Mouse (Mus musculus): ENCODE data around the gene Thbd. TPM values are rescaled to one million over a fixed set of nuclear protein-coding genes. Genes with fewer than 3 reads are reported as not detected.

Gene Thbd
- total and polyA plus RNA-seq, 3 experiments = not detected

DNA sequence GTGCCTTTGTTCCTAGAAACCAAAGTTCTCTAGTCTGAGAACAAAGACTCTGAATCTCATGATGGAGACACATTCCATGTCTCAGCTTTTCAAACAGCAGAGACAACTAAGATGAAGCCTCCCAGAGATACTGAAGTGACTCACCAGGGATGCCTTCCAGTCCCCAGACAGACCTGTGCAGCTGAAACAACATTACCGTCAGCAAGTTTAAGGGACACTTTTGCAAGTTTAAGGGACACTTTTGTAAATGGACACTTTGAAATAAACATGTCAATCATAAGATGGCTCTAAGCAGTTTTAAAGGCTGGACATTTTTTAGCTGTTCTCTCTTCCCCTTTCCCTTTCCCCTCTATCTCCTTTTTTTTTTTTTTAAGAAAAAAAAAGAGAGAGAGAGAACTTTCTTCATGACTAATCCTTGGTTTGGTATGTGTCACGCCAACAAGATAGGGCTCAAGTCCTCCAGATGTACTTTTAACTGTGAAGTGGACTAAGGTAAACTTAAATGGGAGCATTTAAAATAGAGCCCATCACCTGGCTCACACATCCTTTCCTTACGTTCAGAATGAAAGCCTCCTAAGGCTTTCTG lies 31.8 kb upstream of the Thbd start:
- no peak overlapping the region for H3K9ac ChIP-seq (ENCODE audit: insufficient read depth, low read depth)
- TF ChIP-seq ZC3H11A (IDR thresholded peaks at IDR 0.05; ENCODE audit: low read depth, low read length) (no peak), ZNF384 (IDR thresholded peaks at IDR 0.05; ENCODE audit: low read depth, low read length) (peak; percentile 95), IRF4 (IDR thresholded peaks at IDR 0.05; ENCODE audit: low read depth, low read length) (0 out of 2 replicates have a peak, but pooled peaks have one; percentile 11), EP300 (IDR thresholded peaks at IDR 0.05; ENCODE audit: low read length) (0 out of 2 replicates have a peak, but pooled peaks have one; percentile 51)
- dilution Hi-C loops (cut with MboI; ENCODE audit: extremely low pct_ligation_motif_present, extremely low pct_unique_long_range_greater_than_20kb, low sequenced_read_pairs) = no loop called here
- H3K27me3 ChIP-seq (replicated peaks) = no peaks in the 10 kb centered on the region
- H3K4me1 ChIP-seq (ENCODE audit: control insufficient read depth in 1 of 2, insufficient read depth in 2 of 2) = peaks cover 0 to 27% of the 10 kb centered on the region in 2 experiments; a peak in 2 of 4 replicates
- H3K36me3 ChIP-seq (replicated peaks in 1 of 2; ENCODE audit: control insufficient read depth in 1 of 2, insufficient read depth in 1 of 2, low read length in 1 of 2) = no peaks in the 10 kb centered on the region
- no peak overlapping the region for H3K4me3 ChIP-seq (replicated peaks in 1 of 3; ENCODE audit: low read depth in 2 of 3, low read length in 2 of 3, poor library complexity in 1 of 3)
- H3K79me2 ChIP-seq (replicated peaks; ENCODE audit: control insufficient read depth, extremely low read depth, insufficient read depth, poor library complexity, severe bottlenecking) = no peaks in the 10 kb centered on the region
- H3K9me3 ChIP-seq (replicated peaks; ENCODE audit: low read length) = no peaks in the 10 kb centered on the region
- peak overlapping the region; percentile 12; the same call in 1 of the 2 replicates for H3K4me2 ChIP-seq (ENCODE audit: insufficient read depth, low read depth, poor library complexity, severe bottlenecking)
- peak; percentile 35 for DNase-seq (ENCODE audit: extremely low read depth)
- no peak overlapping the region for H3K27ac ChIP-seq (ENCODE audit: insufficient read depth, low read depth)
- in situ Hi-C loops (cut with MboI; ENCODE audit: low pct_ligation_motif_present, low pct_unique_long_range_greater_than_20kb, low sequenced_read_pairs) = loop anchor here (10.0 kb wide), 1 partner anchor 55 kb away; no protein-coding TSS in a partner anchor

DNA sequence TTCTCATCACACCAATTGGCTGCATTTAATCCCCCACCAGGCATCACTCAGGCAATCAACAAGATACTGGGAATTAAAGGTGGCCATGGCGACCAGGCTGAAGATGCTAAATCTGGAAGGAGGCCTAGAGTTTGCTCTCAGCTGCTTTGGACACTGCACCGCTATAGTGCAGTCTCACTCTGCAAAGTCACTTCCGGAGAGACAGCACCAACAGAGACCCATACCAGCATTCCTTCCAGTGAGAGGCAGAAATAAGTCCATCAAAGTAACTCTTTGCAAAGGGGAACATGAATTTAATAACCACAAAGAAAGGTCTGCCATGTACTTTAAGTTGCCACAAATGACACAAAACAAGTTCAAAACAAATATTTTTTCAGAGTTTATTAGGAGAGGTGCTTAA lies 28.3 kb upstream of the Thbd start:
- Histone ChIP-seq H3K4me2 (ENCODE audit: insufficient read depth, low read depth, poor library complexity, severe bottlenecking) (no peak overlapping the region), H3K4me3 (replicated peaks in 1 of 3; ENCODE audit: low read depth in 2 of 3, low read length in 2 of 3, poor library complexity in 1 of 3) (no peak overlapping the region), H3K36me3 (replicated peaks in 1 of 2; ENCODE audit: control insufficient read depth in 1 of 2, insufficient read depth in 1 of 2, low read length in 1 of 2) (no peaks in the 10 kb centered on the region), H3K79me2 (replicated peaks; ENCODE audit: control insufficient read depth, extremely low read depth, insufficient read depth, poor library complexity, severe bottlenecking) (no peaks in the 10 kb centered on the region), H3K9me3 (replicated peaks; ENCODE audit: low read length) (no peaks in the 10 kb centered on the region), H3K9ac (ENCODE audit: insufficient read depth, low read depth) (no peak overlapping the region), H3K27me3 (replicated peaks) (no peaks in the 10 kb centered on the region), H3K27ac (ENCODE audit: insufficient read depth, low read depth) (no peak overlapping the region), H3K4me1 (ENCODE audit: control insufficient read depth in 1 of 2, insufficient read depth in 2 of 2) (peaks cover 0 to 45% of the 10 kb centered on the region in 2 experiments; a peak in 2 of 4 replicates)
- dilution Hi-C loops (cut with MboI; ENCODE audit: extremely low pct_ligation_motif_present, extremely low pct_unique_long_range_greater_than_20kb, low sequenced_read_pairs) = no loop called here
- no peak for DNase-seq (ENCODE audit: extremely low read depth)
- in situ Hi-C loops (cut with MboI; ENCODE audit: low pct_ligation_motif_present, low pct_unique_long_range_greater_than_20kb, low sequenced_read_pairs) = loop anchor here (10.0 kb wide), 1 partner anchor 59 kb away; no protein-coding TSS in a partner anchor
- TF ChIP-seq ZC3H11A (IDR thresholded peaks at IDR 0.05; ENCODE audit: low read depth, low read length) (no peak), ZNF384 (IDR thresholded peaks at IDR 0.05; ENCODE audit: low read depth, low read length) (no peak), RAD21 (IDR thresholded peaks at IDR 0.05; ENCODE audit: low read depth, low read length) (no peak), RCOR1 (conservative IDR thresholded peaks at IDR 0.05; ENCODE audit: low read depth, low read length) (no peak), EP300 (IDR thresholded peaks at IDR 0.05; ENCODE audit: low read length) (no peak), TCF12 (IDR thresholded peaks at IDR 0.05; ENCODE audit: low read depth, low read length) (no peak), GABPA (IDR thresholded peaks at IDR 0.05; ENCODE audit: insufficient replicate concordance, low read depth, low read length) (no peak)

DNA sequence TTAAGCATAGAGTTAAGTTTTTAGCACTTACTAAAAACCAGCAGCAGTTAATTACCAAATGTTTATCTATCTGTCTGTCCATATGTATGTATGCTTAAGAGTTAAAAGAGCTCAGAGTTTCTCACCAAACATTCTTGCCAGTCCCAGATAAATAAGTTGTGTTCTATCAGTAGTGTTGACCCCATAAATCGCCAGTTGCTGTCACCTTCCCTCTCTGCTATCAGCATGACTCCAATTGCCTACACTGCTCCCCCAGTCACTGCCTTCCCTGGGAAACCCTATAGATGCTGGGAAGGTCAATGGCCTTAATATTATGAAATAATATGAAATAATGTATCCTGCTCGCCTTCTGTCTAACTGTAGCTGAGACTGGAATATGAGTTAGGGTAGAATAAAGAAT lies 24.4 kb upstream of the Thbd start:
- H3K36me3 ChIP-seq (replicated peaks in 1 of 2; ENCODE audit: control insufficient read depth in 1 of 2, insufficient read depth in 1 of 2, low read length in 1 of 2) = no peaks in the 10 kb centered on the region
- H3K79me2 ChIP-seq (replicated peaks; ENCODE audit: control insufficient read depth, extremely low read depth, insufficient read depth, poor library complexity, severe bottlenecking) = no peaks in the 10 kb centered on the region
- H3K4me3 ChIP-seq (replicated peaks in 1 of 3; ENCODE audit: low read depth in 2 of 3, low read length in 2 of 3, poor library complexity in 1 of 3) = no peak overlapping the region
- no peak overlapping the region for H3K9ac ChIP-seq (ENCODE audit: insufficient read depth, low read depth)
- no peak overlapping the region for H3K27ac ChIP-seq (ENCODE audit: insufficient read depth, low read depth)
- H3K9me3 ChIP-seq (replicated peaks; ENCODE audit: low read length) = no peaks in the 10 kb centered on the region
- no peak for TF ChIP-seq POLR2AphosphoS2 (IDR thresholded peaks at IDR 0.05; ENCODE audit: low read depth, low read length)
- no peak for DNase-seq (ENCODE audit: extremely low read depth)
- in situ Hi-C loops (cut with MboI; ENCODE audit: low pct_ligation_motif_present, low pct_unique_long_range_greater_than_20kb, low sequenced_read_pairs) (loop anchor here (10.0 kb wide), 1 partner anchor 62 kb away; no protein-coding TSS in a partner anchor), dilution Hi-C loops (cut with MboI; ENCODE audit: extremely low pct_ligation_motif_present, extremely low pct_unique_long_range_greater_than_20kb, low sequenced_read_pairs) (no loop called here)
- H3K4me1 ChIP-seq (ENCODE audit: control insufficient read depth in 1 of 2, insufficient read depth in 2 of 2) = peaks cover 3 to 35% of the 10 kb centered on the region in 2 experiments; a peak in 3 of 4 replicates
- H3K27me3 ChIP-seq (replicated peaks) = no peaks in the 10 kb centered on the region
- no peak overlapping the region for H3K4me2 ChIP-seq (ENCODE audit: insufficient read depth, low read depth, poor library complexity, severe bottlenecking)

All from CH12.LX (cell line).